Mouse (Mus musculus): ENCODE results near the gene Eif4g3. TPM values are rescaled to one million over a fixed set of nuclear protein-coding genes. Genes with fewer than 3 reads are reported as not detected.

Eif4g3 gene
- polyA plus RNA-seq, 1 experiment, result 72.1 TPM

GRCm38 (mm10) chr4:138031828-138032227 lies 39.0 kb downstream of the Eif4g3 start:
- Histone ChIP-seq H3K27ac (ENCODE audit: control insufficient read depth, insufficient read depth, low read length) (no peak overlapping the region), H3K27me3 (ENCODE audit: control insufficient read depth, insufficient read depth, low read length) (no peaks in the 10 kb centered on the region), H3K4me3 (ENCODE audit: control insufficient read depth, insufficient read depth, low read length) (no peak overlapping the region), H3K4me1 (replicated peaks; ENCODE audit: control insufficient read depth, insufficient read depth, low read length) (no peaks in the 10 kb centered on the region), H3K36me3 (ENCODE audit: control insufficient read depth, insufficient read depth, low read length) (peaks cover 4% of the 10 kb centered on the region)
- DNase-seq, result no peak
- 98% methylated on average over 10 of the region's 10 CpGs for WGBS
- TF ChIP-seq CTCF (IDR thresholded peaks at IDR 0.05; ENCODE audit: borderline replicate concordance, control insufficient read depth, extremely low read depth, insufficient read depth, low read length, poor library complexity), result no peak
- no peak for TF ChIP-seq POLR2A (IDR thresholded peaks at IDR 0.05; ENCODE audit: control insufficient read depth, extremely low read depth, insufficient read depth, low read length, poor library complexity)

- TF ChIP-seq POLR2A (IDR thresholded peaks at IDR 0.05; ENCODE audit: control insufficient read depth, extremely low read depth, insufficient read depth, low read length, poor library complexity) (no peak), CTCF (IDR thresholded peaks at IDR 0.05; ENCODE audit: borderline replicate concordance, control insufficient read depth, extremely low read depth, insufficient read depth, low read length, poor library complexity) (no peak)
- no peak overlapping the region for H3K4me3 ChIP-seq (ENCODE audit: control insufficient read depth, insufficient read depth, low read length)
- H3K27me3 ChIP-seq (ENCODE audit: control insufficient read depth, insufficient read depth, low read length), result no peaks in the 10 kb centered on the region
- DNase-seq, result no peak
- no peak overlapping the region for H3K27ac ChIP-seq (ENCODE audit: control insufficient read depth, insufficient read depth, low read length)
- 75% methylated on average over 4 of the region's 4 CpGs for WGBS
- no peaks in the 10 kb centered on the region for H3K4me1 ChIP-seq (replicated peaks; ENCODE audit: control insufficient read depth, insufficient read depth, low read length)
- H3K36me3 ChIP-seq (ENCODE audit: control insufficient read depth, insufficient read depth, low read length), result peaks cover 4% of the 10 kb centered on the region
Measured at GRCm38 (mm10) chr4:138033871-138034270, 41.0 kb downstream of the Eif4g3 start.

- TF ChIP-seq CTCF (IDR thresholded peaks at IDR 0.05; ENCODE audit: borderline replicate concordance, control insufficient read depth, extremely low read depth, insufficient read depth, low read length, poor library complexity), result no peak
- no peak for TF ChIP-seq POLR2A (IDR thresholded peaks at IDR 0.05; ENCODE audit: control insufficient read depth, extremely low read depth, insufficient read depth, low read length, poor library complexity)
- 98% methylated on average over 9 of the region's 9 CpGs for whole genome bisulfite sequencing
- Histone ChIP-seq H3K27ac (ENCODE audit: control insufficient read depth, insufficient read depth, low read length) (no peak overlapping the region), H3K36me3 (ENCODE audit: control insufficient read depth, insufficient read depth, low read length) (peaks cover 4% of the 10 kb centered on the region), H3K4me1 (replicated peaks; ENCODE audit: control insufficient read depth, insufficient read depth, low read length) (no peaks in the 10 kb centered on the region), H3K4me3 (ENCODE audit: control insufficient read depth, insufficient read depth, low read length) (no peak overlapping the region), H3K27me3 (ENCODE audit: control insufficient read depth, insufficient read depth, low read length) (no peaks in the 10 kb centered on the region)
- no peak for DNase-seq
Measured at GRCm38 (mm10) chr4:138035435-138036120, 42.8 kb downstream of the Eif4g3 start.

GRCm38 (mm10) chr4:138037110-138037509 lies 44.3 kb downstream of the Eif4g3 start:
- peaks cover 4% of the 10 kb centered on the region for H3K36me3 ChIP-seq (ENCODE audit: control insufficient read depth, insufficient read depth, low read length)
- H3K4me1 ChIP-seq (replicated peaks; ENCODE audit: control insufficient read depth, insufficient read depth, low read length), result no peaks in the 10 kb centered on the region
- TF ChIP-seq POLR2A (IDR thresholded peaks at IDR 0.05; ENCODE audit: control insufficient read depth, extremely low read depth, insufficient read depth, low read length, poor library complexity) (no peak), CTCF (IDR thresholded peaks at IDR 0.05; ENCODE audit: borderline replicate concordance, control insufficient read depth, extremely low read depth, insufficient read depth, low read length, poor library complexity) (no peak)
- WGBS, result 96% methylated on average over 8 of the region's 8 CpGs
- H3K27me3 ChIP-seq (ENCODE audit: control insufficient read depth, insufficient read depth, low read length), result no peaks in the 10 kb centered on the region
- no peak overlapping the region for H3K27ac ChIP-seq (ENCODE audit: control insufficient read depth, insufficient read depth, low read length)
- DNase-seq, result no peak
- no peak overlapping the region for H3K4me3 ChIP-seq (ENCODE audit: control insufficient read depth, insufficient read depth, low read length)

- Histone ChIP-seq H3K4me1 (replicated peaks; ENCODE audit: control insufficient read depth, insufficient read depth, low read length) (no peaks in the 10 kb centered on the region), H3K4me3 (ENCODE audit: control insufficient read depth, insufficient read depth, low read length) (no peak overlapping the region), H3K27me3 (ENCODE audit: control insufficient read depth, insufficient read depth, low read length) (no peaks in the 10 kb centered on the region), H3K36me3 (ENCODE audit: control insufficient read depth, insufficient read depth, low read length) (no peaks in the 10 kb centered on the region; the same call in 1 of the 2 replicates), H3K27ac (ENCODE audit: control insufficient read depth, insufficient read depth, low read length) (no peak overlapping the region)
- no peak for DNase-seq
- no peak for TF ChIP-seq POLR2A (IDR thresholded peaks at IDR 0.05; ENCODE audit: control insufficient read depth, extremely low read depth, insufficient read depth, low read length, poor library complexity)
- no peak for TF ChIP-seq CTCF (IDR thresholded peaks at IDR 0.05; ENCODE audit: borderline replicate concordance, control insufficient read depth, extremely low read depth, insufficient read depth, low read length, poor library complexity)
- 94% methylated on average over 1 of the region's 1 CpGs for WGBS
Measured at GRCm38 (mm10) chr4:138037896-138038295, 45.1 kb downstream of the Eif4g3 start.

GRCm38 (mm10) chr4:138038365-138039274 lies 45.8 kb downstream of the Eif4g3 start:
- no peak overlapping the region for H3K27ac ChIP-seq (ENCODE audit: control insufficient read depth, insufficient read depth, low read length)
- H3K36me3 ChIP-seq (ENCODE audit: control insufficient read depth, insufficient read depth, low read length), result no peaks in the 10 kb centered on the region; the same call in 1 of the 2 replicates
- no peaks in the 10 kb centered on the region for H3K27me3 ChIP-seq (ENCODE audit: control insufficient read depth, insufficient read depth, low read length)
- no peaks in the 10 kb centered on the region for H3K4me1 ChIP-seq (replicated peaks; ENCODE audit: control insufficient read depth, insufficient read depth, low read length)
- no peak for DNase-seq
- H3K4me3 ChIP-seq (ENCODE audit: control insufficient read depth, insufficient read depth, low read length), result no peak overlapping the region
- TF ChIP-seq POLR2A (IDR thresholded peaks at IDR 0.05; ENCODE audit: control insufficient read depth, extremely low read depth, insufficient read depth, low read length, poor library complexity) (no peak), CTCF (IDR thresholded peaks at IDR 0.05; ENCODE audit: borderline replicate concordance, control insufficient read depth, extremely low read depth, insufficient read depth, low read length, poor library complexity) (no peak)
- WGBS, result 92% methylated on average over 13 of the region's 13 CpGs

Data from thymus, adult 2 months (tissue).